Mouse (Mus musculus): ENCODE results near the gene Abi3.

Gene Abi3

GRCm38 (mm10) chr11:95838999-95839868, 3.0 kb downstream of the Abi3 start:
- in situ Hi-C loops (cut with MboI, MseI): no loop called here

GRCm38 (mm10) chr11:95838598-95838997, 3.7 kb downstream of the Abi3 start:
- in situ Hi-C loops (cut with MboI, MseI): no loop called here

- in situ Hi-C loops (cut with MboI, MseI): no loop called here
These were observed 5.2 kb downstream of the Abi3 start, which contains the start of gene Gngt2 for GRCm38 (mm10) chr11:95837059-95837458. Gene Gngt2, plus strand, starts transcription at chr11:95837216.

GRCm38 (mm10) chr11:95836433-95836832, 5.8 kb downstream of the Abi3 start:
- in situ Hi-C loops (cut with MboI, MseI): no loop called here

- in situ Hi-C loops (cut with MboI, MseI): no loop called here
These were observed 6.4 kb downstream of the Abi3 start for GRCm38 (mm10) chr11:95835832-95836231.

- in situ Hi-C loops (cut with MboI, MseI): no loop called here
These were observed 7.2 kb downstream of the Abi3 start for GRCm38 (mm10) chr11:95834742-95835710.

- in situ Hi-C loops (cut with MboI, MseI): no loop called here
These were observed 8.1 kb downstream of the Abi3 start for GRCm38 (mm10) chr11:95834143-95834667.

- in situ Hi-C loops (cut with MboI, MseI): no loop called here
These were observed 8.6 kb downstream of the Abi3 start for GRCm38 (mm10) chr11:95833631-95834142.

GRCm38 (mm10) chr11:95833006-95833570, 9.2 kb downstream of the Abi3 start:
- in situ Hi-C loops (cut with MboI, MseI): no loop called here

- in situ Hi-C loops (cut with MboI, MseI): no loop called here
These were observed 9.9 kb downstream of the Abi3 start for GRCm38 (mm10) chr11:95832129-95833005.

- in situ Hi-C loops (cut with MboI, MseI): no loop called here
These were observed 10.6 kb downstream of the Abi3 start for GRCm38 (mm10) chr11:95831641-95832040.

- in situ Hi-C loops (cut with MboI, MseI): no loop called here
These were observed 11.0 kb downstream of the Abi3 start for GRCm38 (mm10) chr11:95831276-95831619.

- in situ Hi-C loops (cut with MboI, MseI): no loop called here
These were observed 11.6 kb downstream of the Abi3 start for GRCm38 (mm10) chr11:95830411-95831275.

GRCm38 (mm10) chr11:95829526-95830050, 12.7 kb downstream of the Abi3 start:
- in situ Hi-C loops (cut with MboI, MseI): no loop called here

- in situ Hi-C loops (cut with MboI, MseI): no loop called here
These were observed 13.9 kb downstream of the Abi3 start for GRCm38 (mm10) chr11:95828181-95828964.

- in situ Hi-C loops (cut with MboI, MseI): no loop called here
These were observed 14.7 kb downstream of the Abi3 start for GRCm38 (mm10) chr11:95827464-95828085.

- in situ Hi-C loops (cut with MboI, MseI): no loop called here
These were observed 15.2 kb downstream of the Abi3 start for GRCm38 (mm10) chr11:95827168-95827447.

All from T-helper 1 cell (primary cell).